Mouse (Mus musculus) small intestine, adult 2 months (tissue): ENCODE measurements around the gene Enc1. TPM values are rescaled to one million over a fixed set of nuclear protein-coding genes. Genes with fewer than 3 reads are reported as not detected.

Source experiments
- H3K27ac ChIP-seq: fragments of 200-500 bp; 2 replicates; pipeline ENCODE4 v1.5.1; 2012; ENCODE audit warnings: low read depth, low read length, control low read depth, inconsistent platforms; ENCODE audit not compliant: insufficient read depth
- H3K27me3 ChIP-seq: fragments of 200-500 bp; 2 replicates; pipeline ENCODE4 v1.6.1; 2012; ENCODE audit warnings: mild to moderate bottlenecking, moderate library complexity, low read length, inconsistent platforms; ENCODE audit not compliant: control insufficient read depth, insufficient read depth
- H3K36me3 ChIP-seq: fragments of 200-500 bp; 2 replicates; pipeline ENCODE4 v1.6.1; 2012; ENCODE audit warnings: mild to moderate bottlenecking, low read length, control low read depth, inconsistent platforms; ENCODE audit not compliant: control insufficient read depth, insufficient read depth
- H3K4me1 ChIP-seq: fragments of 200-500 bp; 2 replicates; pipeline ENCODE4 v1.6.1; 2012; ENCODE audit warnings: low read length, inconsistent platforms, mixed read lengths; ENCODE audit not compliant: control insufficient read depth, insufficient read depth, insufficient read length
- H3K4me3 ChIP-seq: fragments of 200-500 bp; 2 replicates; pipeline ENCODE4 v1.5.1; 2012; ENCODE audit warnings: low read depth, mild to moderate bottlenecking, control low read depth, inconsistent platforms, low read length, moderate library complexity
- CTCF ChIP-seq: fragments of 200-500 bp; IDR thresholded peaks from 2 replicates; pipeline ENCODE4 v1.5.1; 2012; ENCODE audit warnings: low read depth, mild to moderate bottlenecking, control low read depth, inconsistent platforms, low read length, moderate library complexity, mixed read lengths; ENCODE audit not compliant: insufficient replicate concordance, insufficient read length; ENCODE audit errors: extremely low read depth
- POLR2A ChIP-seq: fragments of 200-500 bp; IDR thresholded peaks from 2 replicates; pipeline ENCODE4 v1.6.1; 2012; ENCODE audit warnings: low read depth, mild to moderate bottlenecking, control low read depth, inconsistent platforms, low read length, moderate library complexity
- WGBS: fragments of 180-500 bp; shearing (Covaris S2); methylation state at CpG from one replicate; pipeline ENCODE4 v1.1.7; 2018; 5-methylcytosine and 5-hydroxymethylcytosine counted together
- polyA plus RNA-seq: library from polyadenylated mRNA; depleted of rRNA; stranded (reverse); fragments of >200 nt; gene quantifications from 2 replicates; pipeline ENCODE4 v1.2.3, GENCODE M21; 2012

Gene Enc1
- polyA plus RNA-seq, 1 experiment = 4.6 TPM

DNA sequence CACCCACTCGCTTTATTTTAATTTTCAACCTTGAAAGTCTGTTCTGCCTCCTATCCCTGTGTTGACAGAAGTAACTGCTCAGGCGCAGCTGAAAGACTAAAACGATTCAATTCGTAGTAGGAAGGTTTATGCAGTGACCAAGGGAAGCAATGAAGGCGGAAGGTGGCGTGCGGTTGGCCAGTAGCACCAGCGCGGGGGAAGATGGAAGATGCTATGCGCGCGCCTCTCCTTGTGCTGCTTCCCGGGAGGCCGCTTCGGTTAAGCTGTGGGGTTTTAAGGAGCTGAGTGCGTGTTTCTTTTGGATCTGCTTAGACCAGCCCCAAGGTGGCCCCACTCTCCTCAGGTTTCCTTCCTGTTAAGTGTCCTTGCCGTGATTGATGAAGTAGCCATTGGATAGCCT, 15.8 kb upstream of the Enc1 start:
- H3K27me3 ChIP-seq = no peaks in the 10 kb centered on the region
- WGBS = 81% methylated on average over 17 of the region's 17 CpGs
- TF ChIP-seq CTCF (no peak), POLR2A (no peak)
- no peak overlapping the region for H3K27ac ChIP-seq
- H3K4me3 ChIP-seq = no peak overlapping the region
- H3K36me3 ChIP-seq = no peaks in the 10 kb centered on the region
- peaks cover 6% of the 10 kb centered on the region; the same call in 1 of the 2 replicates for H3K4me1 ChIP-seq

DNA sequence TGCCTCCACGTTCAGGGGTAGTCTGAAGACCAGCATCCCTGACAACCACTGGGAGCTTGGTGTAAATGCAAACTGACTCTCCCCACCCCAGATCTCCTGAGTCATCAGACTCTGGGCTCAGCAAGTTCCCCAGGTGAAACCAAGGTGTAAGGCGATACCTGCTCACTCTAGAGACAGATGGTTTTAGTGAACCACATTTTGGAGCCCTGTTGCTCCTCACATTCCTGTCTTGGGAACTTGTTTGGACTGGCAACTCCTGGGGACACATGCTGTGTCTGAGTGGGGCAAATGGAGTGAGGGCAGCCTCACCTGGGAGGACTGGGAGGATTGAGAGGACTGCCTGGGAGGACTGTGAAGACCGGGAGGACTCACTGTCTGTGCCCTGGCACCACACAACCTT, 13.1 kb upstream of the Enc1 start:
- WGBS = 90% methylated on average over 3 of the region's 3 CpGs
- Histone ChIP-seq H3K4me3 (no peak overlapping the region), H3K27ac (no peak overlapping the region), H3K36me3 (no peaks in the 10 kb centered on the region), H3K27me3 (no peaks in the 10 kb centered on the region), H3K4me1 (peaks cover 6% of the 10 kb centered on the region; the same call in 1 of the 2 replicates)
- no peak for TF ChIP-seq POLR2A
- no peak for TF ChIP-seq CTCF

DNA sequence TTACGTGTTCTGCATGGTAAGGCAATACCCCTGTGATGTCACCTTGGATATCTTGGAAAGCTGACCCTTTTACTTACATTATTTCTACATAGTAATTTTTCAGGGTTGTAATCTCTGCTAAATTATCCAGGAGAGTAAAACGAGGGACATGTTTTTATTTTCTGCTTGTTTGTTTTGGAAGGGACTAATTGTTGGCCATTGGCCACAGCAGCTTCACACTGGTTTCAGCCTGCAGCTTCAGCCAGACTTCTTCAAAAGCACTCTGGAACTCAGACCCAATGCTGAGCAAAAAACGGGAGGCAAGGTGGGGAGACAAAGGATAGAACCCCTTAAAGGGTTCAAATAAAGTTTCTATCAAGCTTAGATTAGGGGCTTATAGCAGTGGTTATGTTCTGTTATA, 10.8 kb upstream of the Enc1 start:
- Histone ChIP-seq H3K27ac (no peak overlapping the region), H3K4me1 (no peaks in the 10 kb centered on the region), H3K27me3 (no peaks in the 10 kb centered on the region), H3K36me3 (no peaks in the 10 kb centered on the region), H3K4me3 (no peak overlapping the region)
- 75% methylated on average over 3 of the region's 3 CpGs for WGBS
- no peak for TF ChIP-seq CTCF
- no peak for TF ChIP-seq POLR2A

DNA sequence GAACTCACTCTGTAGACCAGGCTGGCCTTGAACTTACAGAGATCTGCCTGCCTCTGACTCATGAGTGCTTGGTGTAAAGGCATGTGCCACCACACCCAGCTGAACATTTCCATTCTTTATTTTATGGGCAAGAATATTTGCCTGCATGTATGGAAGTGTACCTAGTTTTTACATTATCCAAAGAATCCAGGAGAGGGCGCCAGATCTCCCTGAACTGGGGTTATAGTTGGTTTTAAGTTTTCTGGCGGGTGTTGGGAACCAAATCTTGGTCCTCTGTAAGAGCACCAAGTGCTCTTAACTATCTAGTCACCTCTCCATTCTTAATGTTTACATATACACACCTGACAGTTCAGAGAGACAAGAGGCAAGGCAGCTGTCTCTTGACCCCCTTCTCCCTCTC, 7.8 kb upstream of the Enc1 start:
- TF ChIP-seq CTCF = no peak
- TF ChIP-seq POLR2A = no peak
- Histone ChIP-seq H3K27ac (no peak overlapping the region), H3K4me1 (peaks cover 5% of the 10 kb centered on the region; the same call in 1 of the 2 replicates), H3K27me3 (no peaks in the 10 kb centered on the region), H3K36me3 (no peaks in the 10 kb centered on the region), H3K4me3 (no peak overlapping the region)
- WGBS = 80% methylated on average over 2 of the region's 2 CpGs

DNA sequence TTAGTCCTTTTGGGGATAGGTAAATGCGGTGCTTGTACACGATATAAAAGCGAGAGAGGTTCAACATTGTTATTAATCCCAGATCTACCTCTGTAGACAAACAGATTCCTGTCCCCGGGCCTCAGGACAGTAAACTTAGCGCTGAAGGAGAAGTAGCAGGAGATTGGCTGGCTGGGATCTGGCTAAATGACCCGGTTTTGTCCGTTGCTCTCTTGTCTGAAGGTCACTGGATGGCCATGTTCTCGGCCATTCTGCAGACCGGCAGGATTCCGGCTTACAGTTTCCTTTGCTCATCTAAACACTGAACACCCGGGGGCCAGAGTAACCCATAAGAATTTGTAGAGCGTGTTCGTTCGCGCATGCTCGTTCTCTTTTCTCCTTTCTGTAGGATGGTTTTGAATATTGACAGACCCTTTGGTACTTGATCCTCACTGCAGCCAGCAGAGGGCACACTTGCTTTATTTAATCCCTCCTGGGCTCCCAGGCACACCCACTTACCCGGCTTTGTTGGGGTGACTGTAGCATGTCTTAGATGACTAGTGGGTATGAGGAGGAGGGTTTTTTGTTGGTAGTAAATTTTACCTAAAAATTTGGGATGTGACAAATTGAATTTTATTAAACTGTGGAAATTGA, 6.0 kb upstream of the Enc1 start:
- 16% methylated on average over 17 of the region's 17 CpGs for WGBS
- no peaks in the 10 kb centered on the region for H3K27me3 ChIP-seq
- peaks cover 13% of the 10 kb centered on the region for H3K4me1 ChIP-seq
- no peak overlapping the region for H3K4me3 ChIP-seq
- TF ChIP-seq POLR2A (no peak), CTCF (peak; percentile 82; the same call in 1 of the 2 replicates)
- no peaks in the 10 kb centered on the region for H3K36me3 ChIP-seq
- no peak overlapping the region for H3K27ac ChIP-seq

DNA sequence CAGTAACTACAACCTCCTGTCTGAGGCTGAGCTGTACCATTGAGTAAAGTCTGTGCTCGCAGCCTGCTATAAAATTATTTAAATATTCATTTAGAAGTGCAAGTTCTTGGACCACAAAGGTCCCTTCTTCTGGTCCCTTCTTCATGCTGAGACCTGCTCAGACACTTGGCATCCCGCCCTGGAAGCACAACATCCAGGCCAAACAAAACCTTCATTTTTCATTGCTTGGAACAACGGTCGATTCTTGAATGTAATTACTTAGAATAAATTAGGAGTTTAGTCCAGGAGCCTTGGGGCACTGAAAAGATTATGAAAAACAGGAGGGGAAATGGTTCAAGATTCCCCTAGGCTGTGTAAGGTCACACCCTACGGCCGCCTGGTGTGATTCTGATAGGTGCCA, 5.0 kb upstream of the Enc1 start:
- no peak for TF ChIP-seq POLR2A
- TF ChIP-seq CTCF = no peak
- Histone ChIP-seq H3K27me3 (no peaks in the 10 kb centered on the region), H3K4me3 (no peak overlapping the region), H3K4me1 (peaks cover 15% of the 10 kb centered on the region), H3K36me3 (no peaks in the 10 kb centered on the region), H3K27ac (no peak overlapping the region)
- 84% methylated on average over 6 of the region's 6 CpGs for WGBS

DNA sequence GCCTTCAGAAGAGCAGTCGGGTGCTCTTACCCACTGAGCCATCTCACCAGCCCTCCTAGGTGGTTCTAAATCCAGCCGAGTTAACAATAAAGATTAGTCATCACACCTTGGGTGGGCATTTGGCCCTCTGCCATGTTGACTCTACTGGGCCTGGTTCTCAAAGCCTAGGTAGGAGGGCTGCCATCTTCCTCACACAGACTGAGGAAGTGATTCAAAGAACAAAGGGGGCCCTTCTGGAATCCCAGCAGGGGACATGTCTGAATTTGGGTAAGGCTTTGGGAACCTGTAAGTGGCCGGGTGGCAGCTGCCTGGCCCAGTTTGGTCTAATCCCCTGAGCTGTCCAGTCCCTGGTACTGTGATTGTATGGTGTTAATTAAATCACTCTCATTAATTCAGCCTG, 3.2 kb upstream of the Enc1 start:
- Histone ChIP-seq H3K4me1 (peaks cover 19% of the 10 kb centered on the region), H3K27me3 (no peaks in the 10 kb centered on the region), H3K4me3 (no peak overlapping the region), H3K27ac (no peak overlapping the region), H3K36me3 (no peaks in the 10 kb centered on the region)
- TF ChIP-seq CTCF = no peak
- TF ChIP-seq POLR2A = no peak
- WGBS = 56% methylated on average over 3 of the region's 3 CpGs
